Mouse (Mus musculus) erythroblast, embryonic 14.5 days (primary cell): ENCODE measurements around the gene Cfd.

ENCODE experiments used
- GATA1 ChIP-seq: IDR thresholded peaks from 2 replicates; pipeline ENCODE4 v1.6.1; 2012; ENCODE audit warnings: low read length, inconsistent platforms, mixed read lengths
- TAL1 ChIP-seq: IDR thresholded peaks from 3 replicates; pipeline ENCODE4 v1.6.1; 2012; ENCODE audit warnings: low read length, inconsistent platforms, mixed read lengths

GRCm38 (mm10) chr10:79861230-79862048, 29.2 kb upstream of the Cfd start:
- no peak for TF ChIP-seq GATA1
- TF ChIP-seq TAL1: no peak
